Mouse (Mus musculus) stomach, embryonic 14.5 days (tissue): ENCODE measurements around the gene Nck2. TPM values are rescaled to one million over a fixed set of nuclear protein-coding genes. Genes with fewer than 3 reads are reported as not detected.
A peak's percentile ranks its signal among the peaks of the same experiment; 100 is the strongest.

Experiments
- ATAC-seq: fragments of 200-750 bp; cut with Nextera tagmentation; 2 replicates; pipeline ENCODE4 v1.8.0; 2017; ENCODE audit warnings: low read depth, moderate TSS enrichment; ENCODE audit not compliant: insufficient number of reproducible peaks, insufficient read depth, low FRiP score
- H3K27ac ChIP-seq: fragments of 300-500 bp; sonication (generic); 2 replicates; pipeline ENCODE4 v1.5.1; 2014; ENCODE audit warnings: mild to moderate bottlenecking, low read length, moderate library complexity, mixed read lengths
- H3K27me3 ChIP-seq: fragments of 300-500 bp; sonication (generic); 2 replicates; pipeline ENCODE4 v1.6.1; 2014; ENCODE audit warnings: low read length, control low read depth, mixed read lengths; ENCODE audit not compliant: control insufficient read depth, insufficient read depth
- H3K36me3 ChIP-seq: fragments of 300-500 bp; sonication (generic); 2 replicates; pipeline ENCODE4 v1.6.1; 2014; ENCODE audit warnings: mild to moderate bottlenecking, control low read depth, low read length, moderate library complexity, mixed read lengths; ENCODE audit not compliant: control insufficient read depth, insufficient read depth
- H3K4me1 ChIP-seq: fragments of 300-500 bp; sonication (generic); 2 replicates; pipeline ENCODE4 v1.6.1; 2014; ENCODE audit warnings: low read length, control low read depth, mixed read lengths; ENCODE audit not compliant: control insufficient read depth, insufficient read depth
- H3K4me2 ChIP-seq: fragments of 300-500 bp; sonication (generic); replicated peaks from 2 replicates; pipeline ENCODE4 v1.6.1; 2014; ENCODE audit warnings: low read depth, low read length, control low read depth
- H3K4me3 ChIP-seq: fragments of 300-500 bp; sonication (generic); 2 replicates; pipeline ENCODE4 v1.5.1; 2014; ENCODE audit warnings: low read depth, low read length, control low read depth
- H3K9ac ChIP-seq: fragments of 300-500 bp; sonication (generic); replicated peaks from 2 replicates; pipeline ENCODE4 v1.6.1; 2014; ENCODE audit warnings: low read depth, mild to moderate bottlenecking, control low read depth, low read length, moderate library complexity, mixed read lengths
- H3K9me3 ChIP-seq: fragments of 300-500 bp; sonication (generic); 2 replicates; pipeline ENCODE4 v1.6.1; 2016; ENCODE audit warnings: low read depth, low read length, control low read depth; ENCODE audit not compliant: control insufficient read depth
- WGBS: fragments of 180-500 bp; shearing (Covaris S2); extraction: QIAGEN DNeasy Blood & Tissue Kit; methylation state at CpG from one replicate; pipeline ENCODE4 v1.1.7; 2014; 5-methylcytosine and 5-hydroxymethylcytosine counted together
- polyA plus RNA-seq: library from polyadenylated mRNA; unstranded; fragments of >200 nt; fragmentation: Nextera tagmentation; extraction: Ambion mirVana; gene quantifications from 2 replicates; pipeline ENCODE4 v1.2.1, GENCODE M21; 2014

Nck2 gene
- 49.0 and 51.4 TPM in 2 replicates for polyA plus RNA-seq

DNA sequence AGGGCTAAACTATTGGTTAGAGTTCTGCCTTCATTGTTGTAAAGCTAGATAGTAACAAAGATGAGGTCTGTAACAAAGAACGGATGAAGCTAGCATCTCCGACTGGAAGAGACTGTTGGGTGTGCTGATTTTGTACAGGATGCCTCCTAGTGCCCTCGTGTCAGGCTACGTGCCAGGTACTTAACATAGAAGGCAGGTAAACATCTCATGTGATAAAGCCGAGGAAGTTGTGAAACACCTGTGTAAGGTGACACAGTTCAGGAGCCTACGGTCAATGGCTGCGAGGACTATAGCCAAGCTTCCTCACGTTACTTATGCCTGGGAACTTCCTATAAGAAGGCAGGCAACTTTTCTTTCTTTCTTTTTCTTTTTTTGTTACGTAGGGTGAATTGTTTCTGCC is at the start of gene Nck2:
Gene Nck2, plus strand, starts transcription at position 49 of the 400 bp plus-strand sequence.
- 16% methylated on average over 9 of the region's 9 CpGs for WGBS

DNA sequence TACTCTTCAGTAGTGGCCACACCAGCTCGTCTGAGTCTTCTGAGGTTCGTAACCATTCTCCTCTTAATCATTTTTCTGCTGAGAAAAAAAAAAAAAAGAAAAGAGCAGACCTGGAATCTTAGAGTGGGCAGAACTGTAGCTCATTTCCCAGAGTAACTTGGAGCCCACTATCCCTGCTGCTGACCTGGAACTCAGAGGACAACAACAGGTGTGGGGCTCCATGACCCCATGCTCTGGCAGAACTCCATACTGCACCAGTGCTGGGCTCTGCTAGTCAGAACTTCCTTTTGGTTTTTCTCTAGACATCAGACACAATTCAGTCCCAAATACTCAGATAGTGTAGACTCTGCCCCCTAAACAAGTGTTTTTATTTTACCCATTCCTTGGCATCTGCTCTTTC is 49.3 kb upstream of the Nck2 start:
- WGBS: 73% methylated on average over 2 of the region's 2 CpGs
- Histone ChIP-seq H3K9ac (no peak overlapping the region), H3K36me3 (no peaks in the 10 kb centered on the region), H3K4me2 (no peak overlapping the region), H3K27me3 (no peaks in the 10 kb centered on the region), H3K4me1 (no peaks in the 10 kb centered on the region), H3K27ac (no peak overlapping the region), H3K4me3 (no peak overlapping the region), H3K9me3 (no peaks in the 10 kb centered on the region)
- ATAC-seq: no peak

More for the DNA sequence above, at the start of gene Nck2:
- peaks cover 17% of the 10 kb centered on the region for H3K4me1 ChIP-seq
- no peak for ATAC-seq
- H3K9ac ChIP-seq: peak within 1 kb of the TSS; percentile 89
- H3K36me3 ChIP-seq: no peaks in the 10 kb centered on the region
- H3K4me3 ChIP-seq: peak within 1 kb of the TSS; percentile 96
- H3K9me3 ChIP-seq: no peaks in the 10 kb centered on the region
- peak within 1 kb of the TSS; percentile 48 for H3K4me2 ChIP-seq
- no peaks in the 10 kb centered on the region for H3K27me3 ChIP-seq
- H3K27ac ChIP-seq: peak within 1 kb of the TSS; percentile 96

DNA sequence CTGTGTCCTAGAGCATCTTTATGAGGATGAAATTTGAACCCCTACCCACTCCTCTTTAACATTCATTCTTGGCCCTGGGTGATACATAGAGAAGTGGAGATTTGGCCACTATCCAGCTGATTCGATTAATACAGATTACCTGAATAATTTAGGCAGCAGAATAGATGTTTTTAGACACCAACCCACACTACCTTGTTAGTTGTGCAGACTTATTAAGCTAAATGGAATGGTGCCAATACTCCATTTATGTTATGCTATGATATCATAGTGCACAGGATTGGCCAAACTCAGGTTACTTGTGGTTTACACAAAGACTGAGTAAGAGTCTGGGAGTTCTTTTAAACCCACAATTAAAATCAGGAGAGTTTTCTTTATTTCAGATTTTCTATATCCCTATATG is 48.6 kb upstream of the Nck2 start:
- ATAC-seq: no peak
- Histone ChIP-seq H3K4me2 (no peak overlapping the region), H3K4me3 (no peak overlapping the region), H3K27me3 (no peaks in the 10 kb centered on the region), H3K4me1 (no peaks in the 10 kb centered on the region), H3K27ac (no peak overlapping the region), H3K9ac (no peak overlapping the region), H3K9me3 (no peaks in the 10 kb centered on the region), H3K36me3 (no peaks in the 10 kb centered on the region)
- WGBS: 76% methylated on average over 1 of the region's 1 CpGs

DNA sequence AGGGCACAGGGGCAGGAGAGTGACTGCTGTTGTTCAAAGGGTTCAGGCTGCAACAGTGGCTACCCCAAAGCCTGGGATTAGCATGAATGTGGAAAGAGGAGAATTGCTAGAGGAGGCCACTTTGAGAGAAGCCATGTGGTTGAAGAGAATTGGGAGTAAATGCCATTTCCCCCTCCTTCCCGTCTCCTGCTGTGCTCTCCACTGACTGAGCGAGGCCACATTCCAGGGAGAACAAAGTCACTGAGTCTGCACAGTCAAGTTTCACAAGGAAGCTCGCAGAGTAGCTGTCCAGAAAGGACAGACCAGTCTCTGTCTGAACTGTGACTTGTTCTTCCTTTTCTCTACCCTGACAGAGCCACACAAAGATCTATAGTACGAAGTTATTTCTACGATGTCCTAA is 47.9 kb upstream of the Nck2 start:
- Histone ChIP-seq H3K36me3 (no peaks in the 10 kb centered on the region), H3K9me3 (no peaks in the 10 kb centered on the region), H3K4me2 (no peak overlapping the region), H3K4me1 (no peaks in the 10 kb centered on the region), H3K27ac (no peak overlapping the region), H3K9ac (no peak overlapping the region), H3K27me3 (no peaks in the 10 kb centered on the region), H3K4me3 (no peak overlapping the region)
- ATAC-seq: no peak
- 41% methylated on average over 5 of the region's 5 CpGs for WGBS

DNA sequence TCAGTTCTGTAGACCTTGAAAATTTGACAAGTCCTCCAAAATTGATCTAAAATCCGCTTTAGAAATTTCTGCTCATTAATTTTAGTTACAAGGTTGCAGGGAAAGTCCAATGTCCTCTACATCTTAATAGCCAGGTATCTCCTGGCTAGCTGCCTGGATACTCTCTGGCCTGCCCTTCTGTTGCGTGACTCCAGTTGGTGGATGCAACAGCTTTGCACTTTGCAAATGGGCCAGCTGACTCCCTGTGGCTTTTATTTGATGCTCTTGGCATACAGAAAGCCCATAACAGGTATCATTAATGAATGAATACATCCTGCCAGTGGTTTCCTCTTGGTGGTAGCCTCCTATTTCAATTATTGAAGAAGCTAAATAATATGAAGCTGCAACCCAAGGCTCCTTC is 47.3 kb upstream of the Nck2 start:
- Histone ChIP-seq H3K27ac (no peak overlapping the region), H3K9me3 (no peaks in the 10 kb centered on the region), H3K36me3 (no peaks in the 10 kb centered on the region), H3K4me1 (no peaks in the 10 kb centered on the region), H3K4me2 (no peak overlapping the region), H3K27me3 (no peaks in the 10 kb centered on the region), H3K4me3 (no peak overlapping the region), H3K9ac (no peak overlapping the region)
- no peak for ATAC-seq
- WGBS: 95% methylated on average over 2 of the region's 2 CpGs

DNA sequence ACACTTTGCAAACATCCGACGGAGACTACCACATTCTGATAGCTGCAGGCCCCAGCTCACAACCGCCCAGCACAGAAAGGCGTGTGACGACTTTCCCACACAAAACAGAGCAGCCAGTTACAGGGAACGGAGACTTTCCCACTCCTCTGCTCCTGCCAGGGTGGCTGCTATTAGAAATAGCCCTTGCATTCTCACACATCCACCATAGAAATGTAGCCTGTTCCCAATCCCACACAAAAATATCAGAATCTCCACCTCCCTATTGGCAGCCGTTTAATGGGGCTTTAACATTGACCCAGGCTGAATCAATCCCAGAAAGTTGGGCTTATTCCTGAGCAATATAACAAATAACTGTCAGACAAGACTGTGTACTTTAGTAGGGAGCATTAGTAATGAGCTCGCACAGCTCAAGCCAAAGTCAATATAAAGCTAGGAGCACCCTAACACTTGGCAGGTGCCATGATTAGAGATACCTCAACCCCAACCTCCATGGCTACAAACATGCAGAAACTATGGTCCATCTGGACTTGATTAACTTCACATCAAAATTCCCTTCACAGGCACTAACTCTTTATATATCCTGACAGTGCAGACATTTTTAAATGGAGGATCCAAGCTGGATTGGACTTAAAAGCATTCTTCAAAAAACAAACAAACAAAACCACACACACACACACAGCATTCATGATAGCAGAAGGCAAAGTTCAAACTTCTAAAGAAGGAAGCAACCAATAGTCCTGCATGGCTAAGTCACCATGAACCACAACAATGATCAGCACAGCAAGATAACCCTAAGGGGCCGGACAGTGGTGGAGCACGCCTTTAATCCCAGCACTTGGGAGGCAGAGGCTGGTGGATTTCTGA is 45.4 kb upstream of the Nck2 start:
- Histone ChIP-seq H3K9me3 (no peaks in the 10 kb centered on the region), H3K27ac (no peak overlapping the region), H3K4me2 (no peak overlapping the region), H3K9ac (no peak overlapping the region), H3K4me3 (no peak overlapping the region), H3K27me3 (no peaks in the 10 kb centered on the region), H3K36me3 (no peaks in the 10 kb centered on the region), H3K4me1 (no peaks in the 10 kb centered on the region)
- 73% methylated on average over 10 of the region's 10 CpGs for WGBS
- no peak for ATAC-seq

DNA sequence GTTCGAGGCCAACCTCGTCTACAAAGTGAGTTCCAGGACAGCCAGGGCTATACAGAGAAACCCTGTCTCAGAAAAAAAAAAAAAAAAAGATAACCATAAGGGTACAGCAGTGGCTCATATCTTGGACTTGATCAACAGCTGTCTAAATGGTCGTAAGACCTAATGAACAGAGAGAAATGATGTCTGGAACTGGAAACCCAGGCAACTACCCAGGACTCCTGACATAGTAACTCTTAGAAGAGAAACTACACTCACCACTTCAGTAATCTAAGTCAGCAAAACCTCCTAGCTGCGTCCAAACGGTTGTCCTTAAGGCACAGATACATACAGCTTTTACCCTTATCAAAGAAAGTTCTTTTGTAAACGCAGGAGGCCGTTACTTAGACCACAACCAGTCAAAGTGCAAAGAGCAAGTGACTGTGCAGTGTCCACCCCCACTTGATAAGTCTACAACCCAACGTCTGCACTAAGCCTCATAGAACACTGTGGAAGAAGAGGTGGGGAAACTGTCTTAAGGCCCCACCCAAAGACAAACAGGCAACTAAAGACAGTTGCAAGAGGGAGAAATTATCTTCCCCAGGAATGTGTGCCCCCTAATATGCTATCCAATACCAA is 44.7 kb upstream of the Nck2 start:
- Histone ChIP-seq H3K4me2 (no peak overlapping the region), H3K9me3 (no peaks in the 10 kb centered on the region), H3K4me3 (no peak overlapping the region), H3K36me3 (no peaks in the 10 kb centered on the region), H3K27me3 (no peaks in the 10 kb centered on the region), H3K4me1 (peaks cover 2% of the 10 kb centered on the region; the same call in 1 of the 2 replicates), H3K9ac (no peak overlapping the region), H3K27ac (no peak overlapping the region)
- no peak for ATAC-seq
- 53% methylated on average over 8 of the region's 8 CpGs for WGBS

DNA sequence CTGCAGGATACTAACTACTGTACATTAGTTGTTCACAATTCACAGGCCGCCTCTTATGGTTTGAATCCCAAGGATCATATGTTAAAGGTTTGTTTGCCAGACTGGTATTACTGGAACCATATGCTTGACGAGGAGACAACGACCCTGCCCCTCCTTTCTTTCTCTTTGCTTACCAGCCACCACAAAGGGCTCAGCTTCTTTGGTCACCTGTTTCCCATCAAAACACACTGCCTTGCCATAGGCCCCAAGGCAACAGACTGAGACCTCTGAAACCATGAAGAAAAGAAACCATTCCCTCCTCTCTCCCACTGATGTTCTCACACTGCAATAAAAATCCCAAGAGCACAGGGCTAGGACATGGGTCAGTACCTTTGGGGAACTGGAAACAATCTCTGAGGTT is 43.7 kb upstream of the Nck2 start:
- no peaks in the 10 kb centered on the region for H3K9me3 ChIP-seq
- H3K36me3 ChIP-seq: no peaks in the 10 kb centered on the region
- WGBS: 62% methylated on average over 3 of the region's 3 CpGs
- no peak overlapping the region for H3K4me3 ChIP-seq
- ATAC-seq: no peak
- no peaks in the 10 kb centered on the region for H3K27me3 ChIP-seq
- no peak overlapping the region for H3K27ac ChIP-seq
- H3K4me2 ChIP-seq: no peak overlapping the region
- H3K4me1 ChIP-seq: peaks cover 4% of the 10 kb centered on the region; the same call in 1 of the 2 replicates
- no peak overlapping the region for H3K9ac ChIP-seq
